Mouse (Mus musculus) lung, adult 18-20 months (tissue): ENCODE results near the gene Igsf23.
A peak's percentile ranks its signal among the peaks of the same experiment; 100 is the strongest.
"Not testable (repeated sequence)": the region's sequence is repeated elsewhere in the genome, so short reads cannot be mapped to it uniquely, and the experiment has no call there.

Experiments
- DNase-seq, 2 experiments: peaks; one replicate each; pipeline ENCODE4 v3.0.0; 2022; ENCODE audit warnings: mixed read lengths in 2 of 2

The Igsf23 gene

GRCm38 (mm10) chr7:19950589-19950988 lies at the start of gene Igsf23:
Gene Igsf23, minus strand, starts transcription at chr7:19950756.
- DNase-seq: no peak

GRCm38 (mm10) chr7:19996721-19997120 lies 46.2 kb upstream of the Igsf23 start:
- DNase-seq: not testable (repeated sequence)

- not testable (repeated sequence) for DNase-seq
These were observed 40.6 kb upstream of the Igsf23 start, which contains the start of gene Nlrp9b for GRCm38 (mm10) chr7:19991165-19991564. Gene Nlrp9b, plus strand, starts transcription at chr7:19991465.

GRCm38 (mm10) chr7:19971516-19971915 lies 21.0 kb upstream of the Igsf23 start:
- no peak for DNase-seq

- no peak for DNase-seq
These were observed 19.6 kb upstream of the Igsf23 start for GRCm38 (mm10) chr7:19970196-19970595.

GRCm38 (mm10) chr7:19969541-19970090 lies 19.1 kb upstream of the Igsf23 start:
- no peak for DNase-seq

- no peak for DNase-seq
These were observed 18.6 kb upstream of the Igsf23 start for GRCm38 (mm10) chr7:19969106-19969505.

- no peak for DNase-seq
These were observed 14.5 kb upstream of the Igsf23 start, which contains the start of gene Ceacam20 for GRCm38 (mm10) chr7:19964985-19965579. Gene Ceacam20, plus strand, starts transcription at chr7:19965412.

GRCm38 (mm10) chr7:19962423-19962822 lies 11.9 kb upstream of the Igsf23 start:
- DNase-seq: no peak

- peak; percentile 90 to 93 for DNase-seq
These were observed 5.8 kb upstream of the Igsf23 start for GRCm38 (mm10) chr7:19956341-19956781.

- DNase-seq: no peak
These were observed 5.3 kb upstream of the Igsf23 start for GRCm38 (mm10) chr7:19955861-19956260.

GRCm38 (mm10) chr7:19953054-19953453 lies 2.5 kb upstream of the Igsf23 start:
- no peak for DNase-seq

GRCm38 (mm10) chr7:19952320-19952986 lies 1.9 kb upstream of the Igsf23 start:
- DNase-seq: no peak

- no peak for DNase-seq
These were observed 560 bp downstream of the Igsf23 start for GRCm38 (mm10) chr7:19949996-19950395.

GRCm38 (mm10) chr7:19948956-19949355 lies 1.6 kb downstream of the Igsf23 start:
- no peak for DNase-seq

- DNase-seq: no peak
These were observed 4.6 kb downstream of the Igsf23 start for GRCm38 (mm10) chr7:19945821-19946515.

GRCm38 (mm10) chr7:19945201-19945600 lies 5.4 kb downstream of the Igsf23 start:
- DNase-seq: no peak

- DNase-seq: no peak
These were observed 5.8 kb downstream of the Igsf23 start for GRCm38 (mm10) chr7:19944709-19945108.

GRCm38 (mm10) chr7:19940256-19940655 lies 10.3 kb downstream of the Igsf23 start:
- peak; percentile 73 to 80 for DNase-seq

- peak; percentile 94 to 97 for DNase-seq
These were observed 10.9 kb downstream of the Igsf23 start for GRCm38 (mm10) chr7:19939555-19940235.

- no peak for DNase-seq
These were observed 13.2 kb downstream of the Igsf23 start for GRCm38 (mm10) chr7:19937229-19937821.

GRCm38 (mm10) chr7:19935961-19936360 lies 14.6 kb downstream of the Igsf23 start:
- DNase-seq: peak; percentile 80 to 87
